In genomic region chr9:68653211-68654038, GRCm38 (mm10) we compare ENCODE assay signal across 7 mouse cellular contexts. TPM values are rescaled to one million over a fixed set of nuclear protein-coding genes. Genes with fewer than 3 reads are reported as not detected.
DNase-seq lines count a peak whose midpoint lies in the region; ATAC-seq lines count a peak whose summit lies in the region.

TSS of gene Rora (plus strand) at chr9:68653786.

- peak; percentile 48 to 49 for DNase-seq in adrenal gland, postnatal 4 days (ENCODE audit: low spot score in 2 of 2)
- DNase-seq in embryo, embryonic 9.5 days (ENCODE audit: extremely low spot score) = peak; percentile 80
- DNase-seq in gastrocnemius, postnatal 4 days (ENCODE audit: low spot score in 2 of 2) = peak; percentile 58 to 65
- DNase-seq in left cerebral cortex, postnatal 25 days (ENCODE audit: low spot score in 2 of 2) = peak; percentile 71 to 72
- DNase-seq in midbrain, embryonic 11.5 days (ENCODE audit: low spot score, missing footprints) = peak; percentile 97

- under 1% methylated on average over 72 of the region's 72 CpGs for WGBS in intestine, embryonic 15.5 days
- WGBS in midbrain, embryonic 11.5 days = under 1% methylated on average over 71 of the region's 72 CpGs
- under 1% methylated on average over 71 of the region's 72 CpGs for WGBS in stomach, embryonic 15.5 days

- peak within 1 kb of the TSS; percentile 96 for H3K4me2 ChIP-seq in intestine, embryonic 15.5 days (replicated peaks)
- H3K4me2 ChIP-seq in midbrain, embryonic 11.5 days = peak within 1 kb of the TSS; percentile 89
- peak within 1 kb of the TSS; percentile 94 for H3K4me2 ChIP-seq in stomach, embryonic 15.5 days

- H3K9ac ChIP-seq in intestine, embryonic 15.5 days = peak within 1 kb of the TSS; percentile 78
- H3K9ac ChIP-seq in midbrain, embryonic 11.5 days (ENCODE audit: low read length) = peak within 1 kb of the TSS; percentile 69
- peak within 1 kb of the TSS; percentile 61 for H3K9ac ChIP-seq in stomach, embryonic 15.5 days

- no peaks in the 10 kb centered on the region for H3K36me3 ChIP-seq in intestine, embryonic 15.5 days
- no peaks in the 10 kb centered on the region for H3K36me3 ChIP-seq in midbrain, embryonic 11.5 days (ENCODE audit: control insufficient read depth, insufficient read depth, low read length)
- H3K36me3 ChIP-seq in stomach, embryonic 15.5 days = no peaks in the 10 kb centered on the region

- peaks cover 2% of the 10 kb centered on the region for H3K27me3 ChIP-seq in intestine, embryonic 15.5 days (replicated peaks)
- H3K27me3 ChIP-seq in midbrain, embryonic 11.5 days (ENCODE audit: control insufficient read depth, insufficient read depth, low read length) = no peaks in the 10 kb centered on the region
- no peaks in the 10 kb centered on the region for H3K27me3 ChIP-seq in stomach, embryonic 15.5 days (replicated peaks)

- peak; percentile 81 for ATAC-seq in intestine, embryonic 15.5 days
- peak; percentile 87 for ATAC-seq in midbrain, embryonic 11.5 days (ENCODE audit: low FRiP score)
- ATAC-seq in stomach, embryonic 15.5 days (ENCODE audit: insufficient read depth, low FRiP score, low read depth) = peak; percentile 70

- peaks cover 9% of the 10 kb centered on the region for H3K4me1 ChIP-seq in intestine, embryonic 15.5 days (replicated peaks)
- H3K4me1 ChIP-seq in midbrain, embryonic 11.5 days (ENCODE audit: control insufficient read depth, insufficient read depth, low read length) = peaks cover 12% of the 10 kb centered on the region
- peaks cover 4% of the 10 kb centered on the region; the same call in 1 of the 2 replicates for H3K4me1 ChIP-seq in stomach, embryonic 15.5 days

- peak within 1 kb of the TSS; percentile 95 for H3K27ac ChIP-seq in intestine, embryonic 15.5 days
- H3K27ac ChIP-seq in midbrain, embryonic 11.5 days (ENCODE audit: low read depth, low read length) = peak within 1 kb of the TSS; percentile 60
- peak within 1 kb of the TSS; percentile 94 for H3K27ac ChIP-seq in stomach, embryonic 15.5 days

- H3K4me3 ChIP-seq in intestine, embryonic 15.5 days (replicated peaks) = peak within 1 kb of the TSS; percentile 86
- H3K4me3 ChIP-seq in midbrain, embryonic 11.5 days (ENCODE audit: low read depth, low read length) = peak within 1 kb of the TSS; percentile 78
- peak within 1 kb of the TSS; percentile 85 for H3K4me3 ChIP-seq in stomach, embryonic 15.5 days (replicated peaks)

- intact Hi-C loops in left cerebral cortex, postnatal 25 days (cut with DNase I) = loop anchor here (2.0 to 5.0 kb wide), 3 partner anchors 64 to 636 kb away; no protein-coding TSS in a partner anchor

- H3K9me3 ChIP-seq in intestine, embryonic 15.5 days = no peaks in the 10 kb centered on the region
- H3K9me3 ChIP-seq in midbrain, embryonic 11.5 days (ENCODE audit: control insufficient read depth, low read length) = no peaks in the 10 kb centered on the region
- no peaks in the 10 kb centered on the region for H3K9me3 ChIP-seq in stomach, embryonic 15.5 days

RNA-seq across cellular contexts. Expression of gene Rora, which starts in this region (rescaled TPM):
- total RNA-seq in adrenal gland, postnatal 4 days (2021) = 10 to 100 TPM; 94.6 to 95.7 TPM
- total RNA-seq in gastrocnemius, postnatal 4 days (2021) = 10 to 100 TPM; 43.6 to 48.9 TPM
- polyA plus RNA-seq in intestine, embryonic 15.5 days (2015; fragmentation: Nextera tagmentation; extraction: Ambion mirVana) = 4.7 and 5.4 TPM in 2 replicates
- total RNA-seq in left cerebral cortex, postnatal 25 days (2021) = 10 to 100 TPM; 68.0 to 81.9 TPM
- 3.9 and 4.3 TPM in 2 replicates for polyA plus RNA-seq in midbrain, embryonic 11.5 days (2014; fragmentation: Nextera tagmentation; extraction: Ambion mirVana)
- polyA plus RNA-seq in stomach, embryonic 15.5 days (2015; fragmentation: Nextera tagmentation; extraction: Ambion mirVana) = 5.5 and 7.6 TPM in 2 replicates

Comparison
In these comparisons a context has a peak if more than half of its experiments do, and no peak if none do; other contexts are left out.
1. Peak in every context shown above with its lines: DNase-seq, ATAC-seq, H3K4me3 ChIP-seq and H3K27ac ChIP-seq.